Mouse (Mus musculus) liver, embryonic 14.5 days (tissue): ENCODE data around the gene Ralgps1.

Experiments used
- CTCF ChIP-seq: IDR thresholded peaks from 2 replicates; pipeline ENCODE4 v1.5.1; 2016; ENCODE audit warnings: antibody characterized with exemption, low read depth, control low read depth
- EP300 ChIP-seq: IDR thresholded peaks from 2 replicates; pipeline ENCODE4 v1.6.1; 2016; ENCODE audit warnings: antibody characterized with exemption, low read depth

DNA sequence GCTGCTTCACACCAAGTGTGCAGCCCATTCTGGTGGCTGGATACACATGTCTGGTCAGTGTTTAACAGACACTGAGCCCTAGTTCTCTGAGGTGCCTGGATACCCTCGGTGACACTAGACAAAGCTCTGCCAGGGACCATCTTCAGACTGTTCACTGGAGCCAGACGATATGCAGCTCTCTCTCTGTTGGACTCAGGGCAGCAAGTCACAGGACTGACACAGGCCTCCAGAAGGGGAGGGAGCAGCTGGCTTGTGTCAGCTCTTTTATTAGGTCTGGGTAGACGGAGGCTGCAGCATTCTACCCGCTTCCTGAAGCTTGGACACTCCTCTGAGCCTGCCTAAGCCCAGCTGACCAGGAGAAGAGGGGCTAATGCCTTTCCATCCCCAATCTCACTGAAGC lies 164.2 kb downstream of the Ralgps1 start:
- TF ChIP-seq CTCF (no peak), EP300 (no peak)
